Mouse (Mus musculus) heart, embryonic 15.5 days (tissue): Measurements from ENCODE around the gene Olfr1313. TPM values are rescaled to one million over a fixed set of nuclear protein-coding genes. Genes with fewer than 3 reads are reported as not detected.
"Not testable (repeated sequence)": the region's sequence is repeated elsewhere in the genome, so short reads cannot be mapped to it uniquely, and the experiment has no call there.

Source experiments
- ATAC-seq: fragments of 200-750 bp; cut with Nextera tagmentation; replicated peaks from 2 replicates; pipeline ENCODE4 v1.8.0; 2017; ENCODE audit warnings: low read depth, moderate TSS enrichment; ENCODE audit not compliant: insufficient number of reproducible peaks, insufficient read depth, low FRiP score
- H3K27ac ChIP-seq: fragments of 300-500 bp; sonication (generic); 2 replicates; pipeline ENCODE4 v1.5.1; 2015; ENCODE audit warnings: mild to moderate bottlenecking, inconsistent platforms
- H3K27me3 ChIP-seq: fragments of 300-500 bp; sonication (generic); 2 replicates; pipeline ENCODE4 v1.6.1; 2015; ENCODE audit warnings: inconsistent platforms
- H3K36me3 ChIP-seq: fragments of 300-500 bp; sonication (generic); 2 replicates; pipeline ENCODE4 v1.6.1; 2015; ENCODE audit warnings: mild to moderate bottlenecking, inconsistent platforms
- H3K4me1 ChIP-seq: fragments of 300-500 bp; sonication (generic); replicated peaks from 2 replicates; pipeline ENCODE4 v1.6.1; 2015; ENCODE audit warnings: inconsistent platforms
- H3K4me2 ChIP-seq: fragments of 300-500 bp; sonication (generic); 2 replicates; pipeline ENCODE4 v1.6.1; 2015; ENCODE audit warnings: inconsistent platforms, mild to moderate bottlenecking, moderate library complexity
- H3K4me3 ChIP-seq: fragments of 300-500 bp; sonication (generic); 2 replicates; pipeline ENCODE4 v1.5.1; 2015; ENCODE audit warnings: mild to moderate bottlenecking, inconsistent platforms
- H3K9ac ChIP-seq: fragments of 300-500 bp; sonication (generic); 2 replicates; pipeline ENCODE4 v1.6.1; 2015; ENCODE audit warnings: mild to moderate bottlenecking, inconsistent platforms
- H3K9me3 ChIP-seq: fragments of 300-500 bp; sonication (generic); replicated peaks from 2 replicates; pipeline ENCODE4 v1.6.1; 2016; ENCODE audit warnings: inconsistent platforms
- WGBS: fragments of 180-500 bp; shearing (Covaris S2); methylation state at CpG from one replicate; pipeline ENCODE4 v1.1.7; 2015; ENCODE audit warnings: mixed read lengths; 5-methylcytosine and 5-hydroxymethylcytosine counted together
- polyA plus RNA-seq: library from polyadenylated mRNA; unstranded; fragments of >200 nt; fragmentation: Nextera tagmentation; extraction: Ambion mirVana; gene quantifications from 2 replicates; pipeline ENCODE4 v1.2.1, GENCODE M21; 2015

The Olfr1313 gene
- polyA plus RNA-seq, result not detected in 2 replicates

DNA sequence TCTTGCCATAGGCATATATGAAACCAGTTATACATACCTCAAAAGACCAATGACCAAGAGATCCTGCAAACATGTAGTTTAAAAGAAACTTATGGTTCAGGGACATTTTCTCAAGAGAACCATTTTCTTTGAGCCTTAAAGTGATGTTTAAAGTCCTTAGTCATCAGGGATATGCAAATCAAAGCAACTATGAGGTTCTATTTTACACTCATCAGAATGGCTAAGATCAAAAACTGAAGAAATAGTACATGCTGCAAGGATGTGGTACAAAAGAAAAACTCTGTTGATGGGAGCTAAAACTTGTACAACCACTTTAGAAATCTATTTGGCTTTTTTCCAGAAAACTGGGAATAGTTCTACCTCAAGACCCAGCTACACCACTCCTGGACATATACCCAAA, at the start of gene Olfr1313:
Gene Olfr1313, minus strand, starts transcription at position 101 of the 400 bp plus-strand sequence.
- H3K9me3 ChIP-seq, result no peaks in the 10 kb centered on the region

DNA sequence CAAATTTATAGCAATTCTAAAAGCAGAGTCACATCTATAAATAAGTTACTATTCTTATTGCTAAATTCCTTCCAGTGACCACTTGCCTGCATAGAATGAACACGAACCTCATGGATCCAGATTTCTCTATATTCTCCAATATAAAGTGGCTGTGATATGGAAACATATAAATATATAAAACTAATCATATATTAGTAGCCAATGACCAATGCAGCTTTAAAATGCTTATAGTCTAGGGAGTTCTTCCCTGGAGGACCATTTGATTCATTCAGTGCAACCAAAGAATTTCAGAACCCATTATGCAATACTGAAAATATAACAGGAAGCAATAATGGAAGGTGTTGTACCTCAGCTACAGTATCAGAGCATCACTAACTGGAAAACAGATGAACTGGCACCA, 37.7 kb upstream of the Olfr1313 start, which contains the start of gene Olfr1315-ps1:
Gene Olfr1315-ps1, minus strand, starts transcription at position 101 of the 400 bp plus-strand sequence.
- no peak within 1 kb of the TSS for H3K4me3 ChIP-seq
- H3K9ac ChIP-seq, result no peak within 1 kb of the TSS
- no peaks in the 10 kb centered on the region for H3K27me3 ChIP-seq
- H3K4me1 ChIP-seq, result no peaks in the 10 kb centered on the region
- WGBS, result 61% methylated on average over 1 of the region's 1 CpGs
- H3K4me2 ChIP-seq, result no peak within 1 kb of the TSS
- H3K36me3 ChIP-seq, result no peaks in the 10 kb centered on the region
- no peak for ATAC-seq
- no peak within 1 kb of the TSS for H3K27ac ChIP-seq
- H3K9me3 ChIP-seq, result no peaks in the 10 kb centered on the region

More for the DNA sequence above, at the start of gene Olfr1313:
- Histone ChIP-seq H3K27ac (no peak within 1 kb of the TSS), H3K4me3 (no peak within 1 kb of the TSS), H3K9ac (no peak within 1 kb of the TSS), H3K4me1 (no peaks in the 10 kb centered on the region), H3K36me3 (no peaks in the 10 kb centered on the region), H3K27me3 (no peaks in the 10 kb centered on the region), H3K4me2 (no peak within 1 kb of the TSS)
- no peak for ATAC-seq

DNA sequence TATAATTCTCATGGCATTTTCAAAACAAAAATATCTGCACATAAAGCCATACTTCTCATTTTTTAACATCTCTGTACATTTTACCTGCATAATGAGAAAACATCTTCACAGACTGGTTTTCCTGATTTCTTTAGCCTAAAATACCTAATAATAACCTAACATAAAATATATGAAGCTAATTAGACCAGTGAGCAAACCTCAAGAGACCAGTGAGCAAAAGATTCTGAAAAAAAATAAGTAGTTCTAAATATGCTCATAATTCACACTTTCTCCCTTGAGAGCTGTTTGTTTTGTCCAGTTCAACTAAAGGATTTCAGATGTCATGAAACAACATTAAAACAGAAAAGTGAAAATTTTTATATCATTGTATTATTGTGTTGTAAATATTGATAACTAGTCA, 19.0 kb upstream of the Olfr1313 start, which contains the start of gene Olfr1314:
Gene Olfr1314, minus strand, starts transcription at position 101 of the 400 bp plus-strand sequence.
- Histone ChIP-seq H3K4me3 (no peak within 1 kb of the TSS), H3K9me3 (no peaks in the 10 kb centered on the region), H3K4me2 (no peak within 1 kb of the TSS), H3K4me1 (no peaks in the 10 kb centered on the region), H3K9ac (no peak within 1 kb of the TSS), H3K27ac (no peak within 1 kb of the TSS), H3K27me3 (no peaks in the 10 kb centered on the region), H3K36me3 (no peaks in the 10 kb centered on the region)
- ATAC-seq, result no peak

DNA sequence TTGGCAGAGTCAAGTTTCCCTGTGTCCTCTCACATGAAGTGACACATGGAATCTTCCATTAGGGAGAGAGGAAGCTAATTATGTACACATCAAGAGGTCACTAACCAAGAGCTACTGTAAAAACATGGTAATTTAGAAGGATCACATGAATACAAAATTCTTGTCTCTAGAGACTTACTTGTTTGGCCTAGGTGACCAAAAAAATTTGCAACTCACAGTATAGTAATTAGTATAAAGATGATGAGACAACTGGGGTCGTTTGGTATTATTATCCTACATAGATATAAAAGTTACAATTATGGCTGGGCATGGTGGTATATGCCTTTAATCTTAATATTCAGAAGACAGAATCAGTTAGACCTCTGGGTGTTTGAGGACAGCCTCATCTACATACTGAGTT, 27.5 kb downstream of the Olfr1313 start, which contains the start of gene Olfr1312:
Gene Olfr1312, minus strand, starts transcription at position 101 of the 400 bp plus-strand sequence.
- no peak within 1 kb of the TSS for H3K4me2 ChIP-seq
- no peak within 1 kb of the TSS for H3K4me3 ChIP-seq
- no peaks in the 10 kb centered on the region for H3K9me3 ChIP-seq
- H3K27ac ChIP-seq, result no peak within 1 kb of the TSS
- 21% methylated on average over 1 of the region's 1 CpGs for WGBS
- no peaks in the 10 kb centered on the region for H3K36me3 ChIP-seq
- H3K27me3 ChIP-seq, result no peaks in the 10 kb centered on the region
- no peaks in the 10 kb centered on the region for H3K4me1 ChIP-seq
- ATAC-seq, result no peak
- H3K9ac ChIP-seq, result no peak within 1 kb of the TSS

DNA sequence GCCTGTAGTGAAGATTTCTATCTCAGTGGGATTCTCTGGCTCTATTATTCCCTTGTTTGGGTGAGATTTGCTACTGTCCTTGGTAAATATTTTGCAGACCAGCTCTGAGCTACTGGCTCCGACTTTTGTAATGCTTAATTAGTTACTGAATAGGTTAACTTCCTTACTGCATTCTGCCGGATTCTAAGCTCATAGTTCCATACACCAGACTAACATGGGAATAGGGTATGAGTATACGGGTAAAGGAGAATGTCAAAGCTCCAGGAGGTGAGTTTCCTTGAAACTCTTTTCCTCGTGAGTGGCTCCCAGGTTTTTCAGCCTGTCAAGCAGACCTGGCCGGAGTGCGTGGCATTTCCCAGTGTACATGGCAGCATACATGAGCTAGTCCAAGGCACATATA, 50.7 kb downstream of the Olfr1313 start:
- not testable (repeated sequence) for H3K9me3 ChIP-seq, H3K27ac ChIP-seq, H3K27me3 ChIP-seq, H3K36me3 ChIP-seq, H3K4me3 ChIP-seq, H3K4me1 ChIP-seq, H3K9ac ChIP-seq, H3K4me2 ChIP-seq, ATAC-seq
- WGBS, result 45% methylated on average over 6 of the region's 6 CpGs

DNA sequence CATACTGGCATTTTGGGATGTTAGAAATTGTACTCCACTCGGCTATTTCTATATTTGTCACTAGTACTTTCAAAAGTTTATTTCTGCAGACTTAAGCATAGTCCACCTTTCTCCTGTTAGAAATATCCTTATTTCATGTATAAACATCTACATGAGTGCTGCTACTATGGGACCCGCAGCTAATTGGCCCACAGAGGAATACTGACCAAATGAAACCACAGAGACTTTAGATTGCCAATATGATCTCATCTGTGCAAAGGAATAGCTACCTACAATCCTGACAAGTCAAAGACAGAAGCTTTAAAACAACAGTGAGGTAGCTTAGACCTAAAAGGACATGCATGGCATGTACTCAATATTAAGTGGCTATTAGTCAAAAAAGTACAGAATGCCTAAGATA, 53.3 kb downstream of the Olfr1313 start, which contains the start of gene Olfr1311:
Gene Olfr1311, minus strand, starts transcription at position 101 of the 400 bp plus-strand sequence.
- 75% methylated on average over 2 of the region's 2 CpGs for WGBS
- no peaks in the 10 kb centered on the region for H3K4me1 ChIP-seq
- no peak for ATAC-seq

More for the DNA sequence above, 53.3 kb downstream of the Olfr1313 start, which contains the start of gene Olfr1311:
- Histone ChIP-seq H3K36me3 (no peaks in the 10 kb centered on the region), H3K27ac (no peak within 1 kb of the TSS), H3K4me2 (no peak within 1 kb of the TSS), H3K4me3 (no peak within 1 kb of the TSS), H3K9me3 (no peaks in the 10 kb centered on the region), H3K27me3 (no peaks in the 10 kb centered on the region), H3K9ac (no peak within 1 kb of the TSS)

Other genes starting within 250 kb of the Olfr1313 start
- not detected in 2 replicates for gene Olfr1305, start 200.7 kb downstream of the Olfr1313 start, polyA plus RNA-seq
- gene Olfr1306, start 161.6 kb downstream of the Olfr1313 start, polyA plus RNA-seq, result not detected in 2 replicates
- not detected in 2 replicates for gene Olfr1307, start 128.4 kb downstream of the Olfr1313 start, polyA plus RNA-seq
- not detected in 2 replicates for gene Olfr1308, start 112.9 kb downstream of the Olfr1313 start, polyA plus RNA-seq
- not detected in 2 replicates for gene Olfr1309, start 87.6 kb downstream of the Olfr1313 start, polyA plus RNA-seq
- gene Olfr1310, start 65.1 kb downstream of the Olfr1313 start, polyA plus RNA-seq, result not detected in 2 replicates
- not detected in 2 replicates for gene Olfr1311, start 53.4 kb downstream of the Olfr1313 start, polyA plus RNA-seq
- not detected in 2 replicates for gene Olfr1312, start 27.6 kb downstream of the Olfr1313 start, polyA plus RNA-seq
- not detected in 2 replicates for gene Olfr1314, start 18.9 kb upstream of the Olfr1313 start, polyA plus RNA-seq
- gene Olfr1315-ps1, start 37.6 kb upstream of the Olfr1313 start, polyA plus RNA-seq, result not detected in 2 replicates
- gene Olfr1316, start 57.1 kb upstream of the Olfr1313 start, polyA plus RNA-seq, result not detected in 2 replicates
- not detected in 2 replicates for gene Olfr1317, start 62.5 kb upstream of the Olfr1313 start, polyA plus RNA-seq
- gene Olfr1318, start 76.4 kb upstream of the Olfr1313 start, polyA plus RNA-seq, result not detected in 2 replicates
- 10.4 and 11.9 TPM in 2 replicates for gene Lpcat4, start 161.6 kb upstream of the Olfr1313 start, polyA plus RNA-seq
- gene Nutm1, start 181.4 kb upstream of the Olfr1313 start, polyA plus RNA-seq, result not detected in 2 replicates
- 159 and 160 TPM in 2 replicates for gene Nop10, start 184.1 kb upstream of the Olfr1313 start, polyA plus RNA-seq
- 9.6 and 11.4 TPM in 2 replicates for gene Slc12a6, start 188.0 kb upstream of the Olfr1313 start, polyA plus RNA-seq
- gene Gm21985, start 188.5 kb upstream of the Olfr1313 start, polyA plus RNA-seq, result not detected in 2 replicates